Mouse (Mus musculus) CH12.LX (cell line): ENCODE data around the gene Rrnad1. TPM values are rescaled to one million over a fixed set of nuclear protein-coding genes. Genes with fewer than 3 reads are reported as not detected.

ENCODE experiments used
- DNase-seq: peaks from one replicate; pipeline ENCODE4 v3.0.0-alpha.2; 2013; ENCODE audit errors: extremely low read depth
- H3K27ac ChIP-seq: 2 replicates; pipeline ENCODE4 v1.5.1; 2012; ENCODE audit warnings: low read depth, mild to moderate bottlenecking, control low read depth, moderate library complexity; ENCODE audit not compliant: insufficient read depth
- H3K27me3 ChIP-seq: replicated peaks from 2 replicates; pipeline ENCODE3; 2012; ENCODE audit warnings: inconsistent platforms
- H3K36me3 ChIP-seq, 2 experiments: replicated peaks in 1 of 2; 2 replicates each; pipeline versions ENCODE3 to v1.6.1; 2012; ENCODE audit warnings: inconsistent platforms in 1 of 2, low read length in 1 of 2, mild to moderate bottlenecking in 1 of 2, mixed read lengths in 1 of 2, moderate library complexity in 1 of 2; ENCODE audit not compliant: control insufficient read depth in 1 of 2, insufficient read depth in 1 of 2
- H3K4me1 ChIP-seq, 2 experiments: 2 replicates each; pipeline ENCODE4 v1.6.1; 2012; ENCODE audit warnings: inconsistent platforms in 1 of 2, moderate library complexity in 1 of 2; ENCODE audit not compliant: insufficient read depth in 2 of 2, control insufficient read depth in 1 of 2
- H3K4me2 ChIP-seq: 2 replicates; pipeline ENCODE4 v1.6.1; 2012; ENCODE audit warnings: low read depth, mild to moderate bottlenecking, control low read depth; ENCODE audit not compliant: poor library complexity, insufficient read depth, severe bottlenecking
- H3K4me3 ChIP-seq, 3 experiments: fragments of 150-350 bp in 1 of 3; sonication (generic) in 1 of 3; replicated peaks in 1 of 3; 2 replicates each; pipeline versions ENCODE3 to v1.5.1; 2011 to 2012; ENCODE audit warnings: low read depth in 2 of 3, low read length in 2 of 3, mild to moderate bottlenecking in 2 of 3, moderate library complexity in 2 of 3, control low read depth in 1 of 3, improper control_type of control experiment in 1 of 3, inconsistent platforms in 1 of 3, mixed read lengths in 1 of 3; ENCODE audit not compliant: poor library complexity in 1 of 3
- H3K79me2 ChIP-seq: replicated peaks from 2 replicates; pipeline ENCODE4 v1.6.1; 2012; ENCODE audit warnings: mild to moderate bottlenecking, moderate library complexity; ENCODE audit not compliant: control insufficient read depth, poor library complexity, insufficient read depth, severe bottlenecking; ENCODE audit errors: extremely low read depth
- H3K9ac ChIP-seq: 2 replicates; pipeline ENCODE4 v1.6.1; 2012; ENCODE audit warnings: low read depth, mild to moderate bottlenecking, control low read depth, moderate library complexity; ENCODE audit not compliant: insufficient read depth
- H3K9me3 ChIP-seq: replicated peaks from 2 replicates; pipeline ENCODE3; 2012; ENCODE audit warnings: low read length, inconsistent platforms, mixed read lengths
- CHD1 ChIP-seq: IDR thresholded peaks from 2 replicates; pipeline ENCODE4 v1.6.1; 2012; ENCODE audit warnings: low read depth, low read length, improper control_type of control experiment, inconsistent platforms
- CTCF ChIP-seq, 2 experiments: IDR thresholded peaks in 1 of 2; conservative IDR thresholded peaks in 1 of 2; 2 replicates each; pipeline ENCODE4 v1.5.1; 2011 to 2012; ENCODE audit warnings: low read depth in 2 of 2, low read length in 2 of 2, improper control_type of control experiment in 1 of 2, inconsistent platforms in 1 of 2, mild to moderate bottlenecking in 1 of 2, moderate library complexity in 1 of 2
- ELF1 ChIP-seq: IDR thresholded peaks from 2 replicates; pipeline ENCODE4 v1.6.1; 2014; ENCODE audit warnings: low read depth, mild to moderate bottlenecking, inconsistent platforms, low read length, improper control_type of control experiment
- GABPA ChIP-seq: IDR thresholded peaks from 2 replicates; pipeline ENCODE4 v1.6.1; 2012; ENCODE audit warnings: low read depth, low read length, improper control_type of control experiment, inconsistent platforms; ENCODE audit not compliant: insufficient replicate concordance
- HCFC1 ChIP-seq: IDR thresholded peaks from 2 replicates; pipeline ENCODE4 v1.6.1; 2012; ENCODE audit warnings: low read depth, mild to moderate bottlenecking, inconsistent platforms, low read length, improper control_type of control experiment
- JUN ChIP-seq: IDR thresholded peaks from 2 replicates; pipeline ENCODE4 v1.6.1; 2011; ENCODE audit warnings: low read depth, mild to moderate bottlenecking, low read length, improper control_type of control experiment, moderate library complexity; ENCODE audit not compliant: insufficient read depth
- JUND ChIP-seq: conservative IDR thresholded peaks from 2 replicates; pipeline ENCODE4 v1.6.1; 2011; ENCODE audit warnings: low read depth, low read length, improper control_type of control experiment
- KAT2A ChIP-seq: IDR thresholded peaks from 2 replicates; pipeline ENCODE4 v1.6.1; 2012; ENCODE audit warnings: low read length, improper control_type of control experiment, inconsistent platforms; ENCODE audit not compliant: insufficient replicate concordance
- MAX ChIP-seq: IDR thresholded peaks from 2 replicates; pipeline ENCODE4 v1.6.1; 2011; ENCODE audit warnings: low read length, improper control_type of control experiment
- MAZ ChIP-seq: IDR thresholded peaks from 2 replicates; pipeline ENCODE4 v1.6.1; 2012; ENCODE audit warnings: low read depth, mild to moderate bottlenecking, inconsistent platforms, low read length, improper control_type of control experiment, moderate library complexity
- MEF2A ChIP-seq: IDR thresholded peaks from 2 replicates; pipeline ENCODE4 v1.6.1; 2014; ENCODE audit warnings: low read depth, mild to moderate bottlenecking, inconsistent platforms, low read length, improper control_type of control experiment, borderline replicate concordance
- MXI1 ChIP-seq: IDR thresholded peaks from 2 replicates; pipeline ENCODE4 v1.6.1; 2011; ENCODE audit warnings: mild to moderate bottlenecking, low read depth, low read length, improper control_type of control experiment
- MYC ChIP-seq: IDR thresholded peaks from 2 replicates; pipeline ENCODE4 v1.6.1; 2011; ENCODE audit warnings: low read depth, mild to moderate bottlenecking, improper control_type of control experiment, low read length
- PAX5 ChIP-seq: IDR thresholded peaks from 2 replicates; pipeline ENCODE4 v1.6.1; 2012; ENCODE audit warnings: low read length, inconsistent platforms, mixed read lengths
- POLR2AphosphoS2 ChIP-seq: IDR thresholded peaks from 2 replicates; pipeline ENCODE4 v1.6.1; 2011; ENCODE audit warnings: low read depth, low read length, improper control_type of control experiment
- RAD21 ChIP-seq: IDR thresholded peaks from 2 replicates; pipeline ENCODE4 v1.6.1; 2011; ENCODE audit warnings: low read depth, mild to moderate bottlenecking, low read length, improper control_type of control experiment, moderate library complexity
- SMC3 ChIP-seq: IDR thresholded peaks from 2 replicates; pipeline ENCODE4 v1.6.1; 2011; ENCODE audit warnings: low read depth, low read length, improper control_type of control experiment
- TCF12 ChIP-seq: IDR thresholded peaks from 2 replicates; pipeline ENCODE4 v1.6.1; 2014; ENCODE audit warnings: low read depth, mild to moderate bottlenecking, inconsistent platforms, low read length, improper control_type of control experiment
- UBTF ChIP-seq: IDR thresholded peaks from 2 replicates; pipeline ENCODE4 v1.6.1; 2012; ENCODE audit warnings: low read depth, mild to moderate bottlenecking, inconsistent platforms, low read length, improper control_type of control experiment, moderate library complexity
- USF1 ChIP-seq: IDR thresholded peaks from 2 replicates; pipeline ENCODE4 v1.6.1; 2014; ENCODE audit warnings: low read depth, mild to moderate bottlenecking, inconsistent platforms, low read length, improper control_type of control experiment
- USF2 ChIP-seq: conservative IDR thresholded peaks from 2 replicates; pipeline ENCODE4 v1.6.1; 2011; ENCODE audit warnings: low read depth, low read length, improper control_type of control experiment
- ZMIZ1 ChIP-seq: IDR thresholded peaks from 2 replicates; pipeline ENCODE4 v1.6.1; 2012; ENCODE audit warnings: low read depth, mild to moderate bottlenecking, inconsistent platforms, low read length, improper control_type of control experiment
- ZNF384 ChIP-seq: IDR thresholded peaks from 2 replicates; pipeline ENCODE4 v1.6.1; 2012; ENCODE audit warnings: low read depth, low read length, improper control_type of control experiment, inconsistent platforms
- dilution Hi-C: fragments of 300-500 bp; cut with MboI; formaldehyde crosslinking; loops from 2 replicates; pipeline ENCODE4 v1.14.3; 2020; ENCODE audit warnings: low sequenced_read_pairs; ENCODE audit not compliant: extremely low pct_unique_long_range_greater_than_20kb, extremely low pct_ligation_motif_present
- in situ Hi-C: fragments of 300-500 bp; cut with MboI; formaldehyde crosslinking; loops from 3 replicates; pipeline ENCODE4 v1.14.3; 2019; ENCODE audit warnings: low sequenced_read_pairs, low pct_ligation_motif_present, low pct_unique_long_range_greater_than_20kb, mixed read lengths
- polyA plus RNA-seq: library from polyadenylated mRNA; unstranded; fragments of >175 nt; gene quantifications from 2 replicates; pipeline ENCODE4 v1.2.1, GENCODE M21; 2012; ENCODE audit warnings: low read depth; ENCODE audit not compliant: insufficient read length
- total RNA-seq, 2 experiments: library from RNA; depleted of rRNA; stranded (reverse); fragments of 300-350 nt in 1 of 2; fragments of >200 nt in 1 of 2; gene quantifications; 2 replicates each; pipeline ENCODE4 v1.2.3; 2012 to 2014

Gene Rrnad1
- total and polyA plus RNA-seq, 3 experiments: 8.0 to 12.5 (median 11.4) TPM

GRCm38 (mm10) chr3:87919336-87920108, 11.0 kb downstream of the Rrnad1 start, which contains the start of gene Mrpl24 (continued):
- TF ChIP-seq RAD21 (no peak), TCF12 (peak; percentile 56), KAT2A (peak; percentile 94; the same call in 1 of the 2 replicates), ELF1 (peak; percentile 82), MAZ (0 out of 2 replicates have a peak, but pooled peaks have one; percentile 25), CHD1 (no peak), UBTF (0 out of 2 replicates have a peak, but pooled peaks have one; percentile 7), JUN (no peak), HCFC1 (peak; percentile 98), MYC (peak; percentile 91), JUND (no peak; the same call in none of the 2 replicates), PAX5 (no peak), CTCF (conservative IDR thresholded peaks at IDR 0.05 in 1 of 2, IDR thresholded peaks at IDR 0.05 in 1 of 2; ENCODE audit: low read depth in 2 of 2, low read length in 2 of 2) (no peak), USF2 (no peak), USF1 (no peak), POLR2AphosphoS2 (no peak), MEF2A (0 out of 2 replicates have a peak, but pooled peaks have one; percentile 27)

GRCm38 (mm10) chr3:87918551-87918950, 12.0 kb downstream of the Rrnad1 start:
- DNase-seq: no peak
- Histone ChIP-seq H3K9ac (peak overlapping the region; percentile 19; the same call in 1 of the 2 replicates), H3K27ac (no peak overlapping the region), H3K9me3 (no peaks in the 10 kb centered on the region), H3K4me3 (no peak overlapping the region), H3K79me2 (peaks cover 16% of the 10 kb centered on the region), H3K27me3 (no peaks in the 10 kb centered on the region), H3K4me2 (peak overlapping the region; percentile 13; the same call in 1 of the 2 replicates), H3K4me1 (peaks cover 0 to 19% of the 10 kb centered on the region in 2 experiments; a peak in 1 of 4 replicates), H3K36me3 (peaks cover 40 to 66% of the 10 kb centered on the region in 2 experiments)
- dilution Hi-C loops: no loop called here
- in situ Hi-C loops: no loop called here
- TF ChIP-seq ZMIZ1: no peak
- TF ChIP-seq PAX5: no peak
- TF ChIP-seq ZNF384: no peak
- TF ChIP-seq SMC3: no peak
- TF ChIP-seq TCF12: no peak
- no peak for TF ChIP-seq POLR2AphosphoS2
- no peak for TF ChIP-seq MXI1
- TF ChIP-seq USF1: no peak
- no peak for TF ChIP-seq MAX
- TF ChIP-seq MEF2A: no peak
- TF ChIP-seq ELF1: no peak
- TF ChIP-seq JUND: no peak
- no peak for TF ChIP-seq MYC
- no peak for TF ChIP-seq HCFC1
- TF ChIP-seq GABPA: no peak
